Mouse (Mus musculus) hindbrain, embryonic 15.5 days (tissue): ENCODE measurements around the gene Kcnh2. TPM values are rescaled to one million over a fixed set of nuclear protein-coding genes. Genes with fewer than 3 reads are reported as not detected.

ENCODE experiments used
- ATAC-seq: fragments of 200-750 bp; cut with Nextera tagmentation; 2 replicates; pipeline ENCODE4 v1.8.0; 2017; ENCODE audit warnings: low read depth, moderate number of reproducible peaks, moderate TSS enrichment; ENCODE audit not compliant: low FRiP score
- H3K27ac ChIP-seq: fragments of 300-500 bp; sonication (generic); replicated peaks from 2 replicates; pipeline ENCODE4 v1.5.1; 2015; ENCODE audit warnings: mild to moderate bottlenecking, inconsistent platforms
- H3K27me3 ChIP-seq: fragments of 300-500 bp; sonication (generic); 2 replicates; pipeline ENCODE4 v1.6.1; 2015; ENCODE audit warnings: control low read depth, inconsistent platforms
- H3K36me3 ChIP-seq: fragments of 300-500 bp; sonication (generic); 2 replicates; pipeline ENCODE4 v1.6.1; 2015; ENCODE audit warnings: control low read depth, inconsistent platforms
- H3K4me1 ChIP-seq: fragments of 300-500 bp; sonication (generic); replicated peaks from 2 replicates; pipeline ENCODE4 v1.6.1; 2015; ENCODE audit warnings: control low read depth, inconsistent platforms
- H3K4me2 ChIP-seq: fragments of 300-500 bp; sonication (generic); 2 replicates; pipeline ENCODE4 v1.6.1; 2015; ENCODE audit warnings: moderate library complexity, mild to moderate bottlenecking, inconsistent platforms
- H3K4me3 ChIP-seq: fragments of 300-500 bp; sonication (generic); 2 replicates; pipeline ENCODE4 v1.5.1; 2015; ENCODE audit warnings: mild to moderate bottlenecking, inconsistent platforms
- H3K9ac ChIP-seq: fragments of 300-500 bp; sonication (generic); 2 replicates; pipeline ENCODE4 v1.6.1; 2015; ENCODE audit warnings: inconsistent platforms
- H3K9me3 ChIP-seq: fragments of 300-500 bp; sonication (generic); 2 replicates; pipeline ENCODE4 v1.6.1; 2016; ENCODE audit warnings: control low read depth, inconsistent platforms
- WGBS: fragments of 180-500 bp; shearing (Covaris S2); methylation state at CpG from one replicate; pipeline ENCODE4 v1.1.7; 2015; 5-methylcytosine and 5-hydroxymethylcytosine counted together
- polyA plus RNA-seq: library from polyadenylated mRNA; unstranded; fragments of >200 nt; fragmentation: Nextera tagmentation; extraction: Ambion mirVana; gene quantifications from 2 replicates; pipeline ENCODE4 v1.2.1, GENCODE M21; 2015

Kcnh2 gene
- polyA plus RNA-seq, 1 experiment from 2014 or later: 17.9 TPM

DNA sequence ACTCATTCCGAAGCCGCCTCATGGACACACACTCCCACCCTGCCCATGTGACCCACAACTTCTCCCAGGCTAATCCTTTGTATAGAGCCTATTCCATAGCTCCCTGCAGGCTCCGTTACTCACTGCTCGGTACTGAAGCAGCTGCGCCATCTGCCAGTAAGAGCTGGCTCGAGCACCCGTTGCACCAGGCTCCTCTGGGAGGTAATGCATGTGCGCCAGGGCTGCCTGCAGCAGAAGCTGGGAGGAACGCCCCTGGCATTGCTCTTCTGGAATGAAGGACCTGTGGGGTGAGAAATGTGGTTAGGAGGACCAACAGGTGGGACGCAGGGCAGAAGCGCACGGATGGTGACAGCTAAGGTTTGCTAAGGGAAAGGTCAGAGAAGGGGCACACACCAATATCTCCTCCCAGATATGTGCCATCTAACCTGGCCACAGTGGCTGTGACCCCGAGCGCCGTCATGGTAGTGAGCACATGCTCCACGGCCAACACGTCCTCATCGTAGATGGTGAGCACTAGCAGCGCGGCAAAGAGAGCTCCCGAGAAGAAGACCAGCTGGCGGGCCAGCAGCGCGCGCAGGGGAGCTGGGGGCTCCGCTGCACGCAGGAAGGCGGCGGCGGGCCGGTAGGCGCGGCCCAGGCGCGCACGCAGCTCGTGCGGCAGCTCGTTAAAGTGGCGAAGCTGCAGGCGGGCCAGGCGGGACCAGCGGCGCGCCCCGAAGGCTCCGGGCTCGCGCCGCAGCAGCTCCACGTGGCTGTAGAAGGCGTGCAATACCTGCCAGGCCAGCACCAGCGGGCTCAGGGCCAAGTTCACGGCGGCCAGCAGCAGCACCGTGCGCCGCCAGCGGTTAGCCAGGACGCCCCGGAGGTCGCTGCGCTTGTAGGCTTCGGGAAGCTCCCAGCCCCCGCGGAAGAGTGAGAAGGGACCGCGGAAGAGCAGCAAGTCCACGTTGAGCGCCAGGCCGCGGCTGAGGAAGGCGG is 36.1 kb upstream of the Kcnh2 start:
- under 1% methylated on average over 73 of the region's 73 CpGs for WGBS
- Histone ChIP-seq H3K4me2 (peak overlapping the region; percentile 99), H3K9me3 (no peaks in the 10 kb centered on the region), H3K4me3 (peak overlapping the region; percentile 50), H3K27ac (peak overlapping the region; percentile 60), H3K9ac (peak overlapping the region; percentile 50), H3K27me3 (peaks cover 25% of the 10 kb centered on the region), H3K36me3 (no peaks in the 10 kb centered on the region), H3K4me1 (peaks cover 42% of the 10 kb centered on the region)
- peak; percentile 44 for ATAC-seq

DNA sequence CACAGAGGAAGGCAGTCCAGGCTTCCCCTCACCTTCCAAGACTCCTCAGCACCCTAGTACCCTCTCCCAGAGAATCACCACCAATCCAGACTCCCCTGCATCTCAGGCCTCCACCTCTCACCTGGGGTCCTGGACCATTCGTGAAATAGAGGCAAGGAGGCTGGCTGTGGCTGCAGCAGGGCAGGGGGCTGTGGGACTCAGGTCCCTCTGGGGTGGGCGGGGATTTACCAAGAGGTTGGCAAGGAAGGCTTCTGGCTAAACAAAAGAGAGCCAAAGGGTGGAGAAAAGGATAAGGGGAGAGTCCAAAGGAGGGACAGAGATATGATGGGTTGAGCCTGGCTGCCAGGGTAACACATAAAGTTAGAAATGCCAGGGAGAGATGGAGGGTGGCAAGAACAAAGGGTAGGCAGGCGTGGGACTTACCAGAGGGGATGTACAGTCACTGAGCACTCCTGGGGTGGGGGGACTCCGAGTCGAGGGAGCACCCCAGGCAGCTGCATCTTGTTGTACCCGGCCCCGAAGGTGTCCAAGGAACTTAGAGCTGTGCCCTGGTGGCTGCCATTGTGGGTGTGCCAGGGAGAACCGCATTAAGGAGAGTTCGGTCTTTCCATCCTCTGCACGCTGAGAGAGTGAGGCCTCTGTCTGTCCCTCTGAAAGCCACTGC is 34.6 kb upstream of the Kcnh2 start:
- no peak overlapping the region for H3K9ac ChIP-seq
- ATAC-seq: no peak
- no peak overlapping the region for H3K4me3 ChIP-seq
- no peaks in the 10 kb centered on the region for H3K9me3 ChIP-seq
- no peaks in the 10 kb centered on the region for H3K36me3 ChIP-seq
- no peak overlapping the region for H3K27ac ChIP-seq
- 81% methylated on average over 10 of the region's 10 CpGs for WGBS
- peaks cover 45% of the 10 kb centered on the region for H3K4me1 ChIP-seq
- no peak overlapping the region for H3K4me2 ChIP-seq
- H3K27me3 ChIP-seq: peaks cover 25% of the 10 kb centered on the region

DNA sequence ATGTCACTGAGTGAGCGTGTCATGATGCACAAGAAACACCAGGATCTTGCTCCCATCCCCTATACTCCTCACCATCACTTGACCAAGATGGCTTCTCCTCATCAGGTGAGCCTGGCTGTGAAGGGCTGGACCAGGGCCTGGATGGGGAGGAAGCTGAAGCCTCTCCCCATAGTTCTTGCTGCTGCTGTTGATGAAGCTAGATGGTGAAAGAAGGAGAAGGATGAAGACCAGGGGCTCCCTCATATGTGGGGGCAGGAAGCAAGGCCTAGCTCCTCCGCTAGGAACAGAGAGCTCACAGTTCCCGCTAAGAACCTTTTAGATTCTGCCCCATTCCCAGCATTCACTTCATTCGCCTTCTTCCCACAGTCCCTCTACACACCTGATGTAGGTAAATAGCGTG is 34.0 kb upstream of the Kcnh2 start:
- Histone ChIP-seq H3K4me3 (no peak overlapping the region), H3K9me3 (no peaks in the 10 kb centered on the region), H3K27ac (no peak overlapping the region), H3K4me2 (no peak overlapping the region), H3K9ac (no peak overlapping the region), H3K27me3 (peaks cover 25% of the 10 kb centered on the region), H3K36me3 (no peaks in the 10 kb centered on the region), H3K4me1 (peaks cover 45% of the 10 kb centered on the region)
- WGBS: 92% methylated on average over 5 of the region's 5 CpGs
- no peak for ATAC-seq

DNA sequence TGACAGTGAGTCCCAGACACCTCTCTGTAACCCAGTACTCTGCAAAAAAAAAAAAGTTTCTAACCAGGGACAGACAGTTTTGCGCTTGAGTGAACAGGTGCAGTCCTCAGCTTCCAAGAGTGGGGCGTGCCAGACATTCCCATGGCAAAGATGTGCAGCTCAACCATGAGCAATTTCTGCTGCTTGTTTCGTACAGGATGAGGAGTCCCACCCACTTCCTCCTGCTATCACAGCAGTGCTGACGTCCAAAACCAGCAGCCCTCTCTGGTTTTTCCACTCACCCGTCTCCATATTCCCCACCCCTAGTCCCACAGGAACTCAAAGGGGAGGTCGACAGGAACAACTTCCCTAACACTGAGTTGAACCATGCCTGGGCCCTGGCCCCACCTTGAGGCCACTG is 33.0 kb upstream of the Kcnh2 start:
- Histone ChIP-seq H3K27ac (no peak overlapping the region), H3K4me2 (peak overlapping the region; percentile 69), H3K27me3 (peaks cover 18% of the 10 kb centered on the region), H3K4me1 (peaks cover 45% of the 10 kb centered on the region), H3K4me3 (no peak overlapping the region), H3K9ac (no peak overlapping the region), H3K36me3 (no peaks in the 10 kb centered on the region), H3K9me3 (no peaks in the 10 kb centered on the region)
- ATAC-seq: no peak
- WGBS: 73% methylated on average over 6 of the region's 6 CpGs

DNA sequence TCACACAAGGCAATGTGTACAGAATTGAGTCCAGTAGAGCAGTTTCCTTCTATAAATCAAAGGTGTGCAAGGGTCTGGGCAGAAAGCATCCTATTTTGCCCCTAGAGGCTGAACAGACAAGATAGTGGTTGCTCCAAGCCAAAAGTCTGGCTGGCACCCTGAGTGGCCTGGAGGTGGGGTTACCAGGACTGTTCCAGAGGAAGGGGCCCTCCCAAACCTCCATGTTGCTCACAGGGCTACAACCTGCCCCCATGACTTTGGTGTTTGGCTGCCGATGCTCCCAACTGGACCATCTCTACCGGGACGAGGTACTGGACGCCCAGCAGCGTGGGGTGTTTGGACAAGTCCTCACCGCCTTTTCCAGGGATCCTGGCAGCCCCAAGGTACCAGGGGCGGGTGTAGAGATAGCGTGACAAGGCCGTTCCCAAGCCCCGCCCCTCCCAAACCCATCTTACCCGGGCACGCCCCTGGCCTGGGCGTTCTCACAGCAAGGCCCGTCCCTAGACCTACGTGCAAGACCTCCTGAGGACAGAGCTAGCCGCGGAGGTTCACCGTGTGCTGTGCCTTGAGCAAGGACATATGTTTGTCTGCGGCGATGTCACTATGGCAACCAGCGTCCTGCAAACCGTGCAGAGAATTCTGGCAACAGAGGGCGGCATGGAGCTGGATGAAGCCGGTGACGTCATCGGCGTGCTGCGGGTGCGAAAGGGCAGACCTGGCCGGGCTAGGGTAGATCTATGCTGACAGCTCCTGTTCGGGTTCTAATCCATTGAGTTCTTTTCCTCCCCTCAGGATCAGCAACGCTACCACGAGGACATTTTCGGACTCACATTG is 31.8 kb upstream of the Kcnh2 start:
- Histone ChIP-seq H3K36me3 (no peaks in the 10 kb centered on the region), H3K9ac (peak overlapping the region; percentile 61), H3K9me3 (no peaks in the 10 kb centered on the region), H3K27me3 (peaks cover 14% of the 10 kb centered on the region), H3K4me3 (peak overlapping the region; percentile 53), H3K4me2 (peak overlapping the region; percentile 69), H3K27ac (peak overlapping the region; percentile 80), H3K4me1 (peaks cover 40% of the 10 kb centered on the region)
- ATAC-seq: peak; percentile 88
- under 1% methylated on average over 34 of the region's 34 CpGs for WGBS

DNA sequence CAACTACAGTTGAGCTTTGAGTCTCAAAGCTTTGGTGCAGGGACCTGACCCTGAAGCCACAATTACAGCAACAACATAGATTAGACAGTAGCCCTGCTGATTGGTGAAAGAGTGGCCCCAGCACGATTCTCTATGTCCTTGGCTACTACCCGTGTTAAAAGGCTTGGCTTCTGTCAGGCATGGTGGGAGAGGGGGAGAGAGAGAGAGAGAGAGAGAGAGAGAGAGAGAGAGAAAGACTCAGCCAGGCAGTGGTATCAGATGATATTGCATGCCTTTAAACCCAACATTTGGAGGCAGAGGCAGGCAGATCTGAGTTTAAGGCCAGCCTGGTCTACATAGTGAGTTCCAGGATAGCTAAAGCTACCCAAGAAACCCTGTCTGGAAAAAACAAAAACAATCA is 30.6 kb upstream of the Kcnh2 start:
- Histone ChIP-seq H3K4me2 (no peak overlapping the region), H3K27ac (no peak overlapping the region), H3K4me3 (no peak overlapping the region), H3K9me3 (no peaks in the 10 kb centered on the region), H3K4me1 (peaks cover 28% of the 10 kb centered on the region), H3K27me3 (peaks cover 12% of the 10 kb centered on the region), H3K9ac (no peak overlapping the region), H3K36me3 (no peaks in the 10 kb centered on the region)
- no peak for ATAC-seq
- WGBS: 67% methylated on average over 2 of the region's 2 CpGs

DNA sequence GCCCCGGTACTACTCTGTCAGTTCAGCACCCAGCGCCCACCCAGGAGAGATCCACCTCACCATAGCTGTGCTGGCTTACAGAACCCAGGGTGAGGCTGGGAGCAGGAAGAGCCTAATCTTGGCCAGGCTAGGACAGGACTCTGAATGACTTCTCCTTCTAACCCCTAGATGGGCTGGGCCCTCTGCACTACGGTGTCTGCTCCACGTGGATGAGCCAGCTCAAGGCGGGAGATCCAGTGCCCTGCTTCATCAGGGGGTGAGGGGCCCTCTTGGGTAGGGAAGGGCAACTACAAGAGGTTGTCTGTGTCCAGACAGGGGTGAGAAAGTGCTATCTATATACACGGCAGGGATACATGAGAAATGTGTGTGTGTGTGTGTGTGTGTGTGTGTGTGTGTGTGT is 30.1 kb upstream of the Kcnh2 start:
- no peak for ATAC-seq
- no peak overlapping the region for H3K27ac ChIP-seq
- no peak overlapping the region for H3K4me3 ChIP-seq
- WGBS: 78% methylated on average over 6 of the region's 6 CpGs
- H3K36me3 ChIP-seq: no peaks in the 10 kb centered on the region
- H3K27me3 ChIP-seq: peaks cover 12% of the 10 kb centered on the region
- no peak overlapping the region for H3K4me2 ChIP-seq
- peaks cover 24% of the 10 kb centered on the region for H3K4me1 ChIP-seq
- H3K9me3 ChIP-seq: no peaks in the 10 kb centered on the region
- no peak overlapping the region for H3K9ac ChIP-seq

DNA sequence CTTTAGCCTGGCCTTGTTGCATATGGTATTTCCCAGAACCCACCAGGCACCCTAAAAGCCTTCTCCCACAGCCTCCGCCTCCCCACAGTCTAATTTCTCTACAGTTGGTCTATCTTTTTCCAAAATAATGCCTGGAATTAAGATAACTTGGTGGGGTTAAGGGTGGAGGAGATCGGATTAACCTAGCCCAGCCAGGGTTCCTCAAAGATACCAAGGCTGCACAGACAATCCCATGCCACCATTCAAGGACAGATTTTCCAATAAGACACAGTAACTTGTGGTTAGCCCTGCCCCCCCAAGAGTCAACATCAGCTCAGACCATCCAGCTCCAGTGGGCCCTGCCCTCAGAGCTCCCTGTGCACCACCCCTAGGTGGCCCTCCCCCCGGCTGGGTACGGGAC is 29.1 kb upstream of the Kcnh2 start:
- ATAC-seq: no peak
- H3K9ac ChIP-seq: no peak overlapping the region
- peaks cover 4% of the 10 kb centered on the region; the same call in 1 of the 2 replicates for H3K27me3 ChIP-seq
- H3K4me2 ChIP-seq: no peak overlapping the region
- H3K4me1 ChIP-seq: peaks cover 24% of the 10 kb centered on the region
- no peaks in the 10 kb centered on the region for H3K36me3 ChIP-seq
- no peak overlapping the region for H3K27ac ChIP-seq
- no peak overlapping the region for H3K4me3 ChIP-seq
- no peaks in the 10 kb centered on the region for H3K9me3 ChIP-seq
- 92% methylated on average over 4 of the region's 4 CpGs for WGBS

DNA sequence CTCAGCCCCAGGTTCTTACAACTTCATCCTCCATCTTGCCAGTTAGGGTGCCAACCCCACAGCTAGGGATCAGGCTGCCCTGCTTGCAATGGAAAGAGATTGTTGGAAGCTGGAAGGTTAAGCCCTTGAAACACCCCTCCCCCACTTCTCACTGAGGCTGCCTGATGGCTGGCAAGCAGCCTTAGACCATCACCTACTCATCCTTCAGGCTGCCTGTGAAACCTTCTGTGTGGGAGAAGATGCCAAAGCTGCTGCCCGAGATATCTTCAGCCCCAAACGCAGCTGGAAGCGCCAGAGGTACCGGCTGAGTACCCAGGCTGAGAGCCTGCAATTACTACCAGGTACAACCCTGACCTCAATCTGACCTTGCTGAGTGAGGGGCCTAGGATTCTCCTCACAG is 28.1 kb upstream of the Kcnh2 start:
- Histone ChIP-seq H3K4me3 (no peak overlapping the region), H3K27ac (no peak overlapping the region), H3K27me3 (no peaks in the 10 kb centered on the region), H3K9ac (no peak overlapping the region), H3K36me3 (no peaks in the 10 kb centered on the region), H3K9me3 (no peaks in the 10 kb centered on the region), H3K4me1 (peaks cover 21% of the 10 kb centered on the region), H3K4me2 (no peak overlapping the region)
- WGBS: 72% methylated on average over 4 of the region's 4 CpGs
- no peak for ATAC-seq

DNA sequence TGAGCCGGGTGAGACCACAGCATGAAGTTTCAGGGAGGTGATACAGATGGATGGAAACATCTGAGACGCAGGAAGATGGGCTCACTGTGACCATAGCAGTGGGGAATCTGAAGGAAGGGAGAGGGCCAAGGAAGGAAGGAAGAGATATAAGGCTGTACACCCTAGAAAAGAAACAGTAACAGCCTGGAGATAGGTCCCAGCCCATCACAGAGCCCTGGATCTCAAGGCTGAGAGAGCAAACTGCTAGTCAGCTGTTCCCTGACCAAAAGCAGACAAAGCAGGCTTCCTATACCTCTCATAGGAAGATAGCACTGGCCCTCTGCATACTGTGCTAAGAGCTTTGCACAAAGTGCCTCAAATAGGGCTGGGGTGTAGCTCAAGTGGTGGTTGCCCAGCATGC is 27.3 kb upstream of the Kcnh2 start:
- no peak overlapping the region for H3K27ac ChIP-seq
- ATAC-seq: no peak
- 82% methylated on average over 2 of the region's 2 CpGs for WGBS

DNA sequence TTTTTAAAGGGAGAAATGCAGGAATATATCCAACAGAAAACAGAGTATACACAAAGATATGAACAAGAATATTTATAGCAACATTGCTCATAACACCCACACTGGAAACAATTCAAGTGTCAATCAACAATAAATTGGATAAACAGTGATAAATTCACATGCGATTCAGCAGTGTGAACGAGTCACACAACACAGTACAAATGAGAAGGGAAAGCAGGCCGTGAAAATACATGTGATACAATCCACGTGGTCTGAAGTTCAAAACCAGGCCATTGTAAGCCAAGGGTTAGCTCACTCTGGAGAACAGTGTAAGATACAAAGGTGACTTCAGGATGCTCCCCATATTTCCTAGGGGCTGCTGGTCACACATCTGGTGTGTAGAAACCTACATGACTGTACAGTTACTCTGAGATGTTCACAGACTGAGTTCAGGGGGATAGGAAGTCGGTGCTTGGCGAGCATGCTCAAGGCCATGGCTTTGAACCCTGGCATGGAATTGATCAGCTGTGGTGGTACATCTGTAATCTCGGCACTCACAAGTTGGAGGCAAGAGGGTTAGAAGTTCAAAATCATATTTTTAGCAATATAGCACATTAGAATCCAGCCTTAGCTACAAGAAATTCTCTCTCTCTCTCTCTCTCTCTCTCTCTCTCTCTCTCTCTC is 23.4 kb upstream of the Kcnh2 start:
- no peak overlapping the region for H3K27ac ChIP-seq
- H3K4me3 ChIP-seq: no peak overlapping the region
- 75% methylated on average over 7 of the region's 7 CpGs for WGBS
- no peak for ATAC-seq
- H3K27me3 ChIP-seq: no peaks in the 10 kb centered on the region
- H3K9ac ChIP-seq: no peak overlapping the region
- H3K9me3 ChIP-seq: no peaks in the 10 kb centered on the region
- H3K36me3 ChIP-seq: no peaks in the 10 kb centered on the region
- H3K4me1 ChIP-seq: no peaks in the 10 kb centered on the region
- H3K4me2 ChIP-seq: no peak overlapping the region

More for the DNA sequence above, 27.3 kb upstream of the Kcnh2 start:
- H3K4me2 ChIP-seq: no peak overlapping the region
- no peak overlapping the region for H3K9ac ChIP-seq
- H3K4me3 ChIP-seq: no peak overlapping the region
- H3K27me3 ChIP-seq: no peaks in the 10 kb centered on the region
- H3K36me3 ChIP-seq: no peaks in the 10 kb centered on the region
- H3K4me1 ChIP-seq: peaks cover 13% of the 10 kb centered on the region
- no peaks in the 10 kb centered on the region for H3K9me3 ChIP-seq
